Mouse (Mus musculus): Measurements from ENCODE around the gene Rps5. TPM values are rescaled to one million over a fixed set of nuclear protein-coding genes. Genes with fewer than 3 reads are reported as not detected.

The Rps5 gene
- polyA plus RNA-seq (2017; shearing (Covaris generic)): 1,099 TPM

DNA sequence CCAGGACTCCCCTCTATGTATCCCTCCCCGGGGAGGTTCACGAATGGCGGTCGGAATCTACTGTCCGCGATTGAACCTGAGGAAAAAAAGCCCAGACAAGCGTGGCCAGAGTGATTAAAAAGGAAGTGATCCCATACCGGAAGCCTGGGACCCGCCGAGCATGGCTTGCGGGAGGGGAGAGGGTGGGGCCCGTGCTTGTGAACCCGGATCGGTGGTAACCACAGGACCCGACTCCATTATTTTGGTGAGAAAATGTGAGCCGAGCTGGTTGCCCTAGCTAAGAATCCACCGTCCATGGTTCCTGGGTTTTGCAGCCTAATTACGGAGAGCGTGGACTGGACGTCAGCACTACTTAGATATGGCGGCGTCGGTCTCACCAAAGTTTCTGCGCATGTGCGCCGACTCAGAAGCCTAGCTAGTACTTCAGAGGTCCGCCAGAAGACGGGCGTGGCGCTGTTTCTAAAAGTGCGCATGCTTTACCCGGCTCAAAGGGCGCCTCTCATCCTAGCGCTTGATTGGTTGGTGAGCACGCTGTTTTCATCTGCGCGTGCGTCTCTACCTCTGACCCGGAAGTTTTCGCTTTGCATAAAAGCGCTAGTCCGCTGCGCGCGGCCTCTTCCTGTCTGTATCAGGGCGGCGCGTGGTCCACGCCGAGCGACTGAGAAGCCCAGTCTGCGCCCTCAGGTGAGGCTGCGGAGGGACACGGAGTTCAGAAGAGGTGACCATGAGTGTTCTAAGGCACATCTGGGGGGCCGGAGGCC, at the start of gene Rps5:
Gene Rps5, plus strand, starts transcription at position 586 of the 761 bp plus-strand sequence.

DNA sequence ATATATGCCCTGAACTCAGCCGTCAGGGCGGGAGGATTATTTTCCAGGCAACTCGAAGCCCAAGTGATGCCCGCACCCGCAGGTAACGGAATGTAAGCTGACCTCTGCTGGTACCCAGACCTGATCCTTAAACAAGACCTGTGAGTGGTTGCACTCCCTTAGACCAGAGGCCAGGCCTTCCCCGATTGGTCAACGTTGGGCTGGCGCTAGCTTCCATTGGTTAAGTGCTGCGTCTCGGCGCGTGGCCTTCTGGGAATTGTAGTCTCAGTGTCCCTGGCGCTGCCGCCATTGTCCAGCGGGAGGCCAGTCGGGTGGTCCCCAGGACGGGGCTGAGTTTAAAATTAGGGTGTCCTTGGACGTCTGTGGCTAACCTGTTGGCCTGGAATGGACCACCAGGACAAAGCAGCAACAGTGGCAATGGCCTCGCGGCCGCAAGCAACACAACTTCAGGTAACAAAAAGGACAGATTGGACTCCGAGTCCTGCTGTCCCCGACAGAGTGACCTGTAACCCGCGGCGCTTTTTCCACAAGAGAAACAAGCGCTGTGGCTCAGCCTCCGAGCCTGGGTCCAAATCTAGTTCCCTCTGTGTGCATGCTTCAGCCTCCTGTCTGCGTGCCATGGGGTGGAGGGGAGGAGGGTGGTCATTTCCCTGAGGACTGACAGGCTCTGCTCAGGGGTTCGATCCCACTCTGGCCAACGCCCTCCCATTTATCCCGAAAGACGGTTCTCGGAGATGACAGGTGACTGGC, 41.0 kb upstream of the Rps5 start, which contains the start of gene Zfp128:
Gene Zfp128, plus strand, starts transcription at position 267 of the 750 bp plus-strand sequence.

DNA sequence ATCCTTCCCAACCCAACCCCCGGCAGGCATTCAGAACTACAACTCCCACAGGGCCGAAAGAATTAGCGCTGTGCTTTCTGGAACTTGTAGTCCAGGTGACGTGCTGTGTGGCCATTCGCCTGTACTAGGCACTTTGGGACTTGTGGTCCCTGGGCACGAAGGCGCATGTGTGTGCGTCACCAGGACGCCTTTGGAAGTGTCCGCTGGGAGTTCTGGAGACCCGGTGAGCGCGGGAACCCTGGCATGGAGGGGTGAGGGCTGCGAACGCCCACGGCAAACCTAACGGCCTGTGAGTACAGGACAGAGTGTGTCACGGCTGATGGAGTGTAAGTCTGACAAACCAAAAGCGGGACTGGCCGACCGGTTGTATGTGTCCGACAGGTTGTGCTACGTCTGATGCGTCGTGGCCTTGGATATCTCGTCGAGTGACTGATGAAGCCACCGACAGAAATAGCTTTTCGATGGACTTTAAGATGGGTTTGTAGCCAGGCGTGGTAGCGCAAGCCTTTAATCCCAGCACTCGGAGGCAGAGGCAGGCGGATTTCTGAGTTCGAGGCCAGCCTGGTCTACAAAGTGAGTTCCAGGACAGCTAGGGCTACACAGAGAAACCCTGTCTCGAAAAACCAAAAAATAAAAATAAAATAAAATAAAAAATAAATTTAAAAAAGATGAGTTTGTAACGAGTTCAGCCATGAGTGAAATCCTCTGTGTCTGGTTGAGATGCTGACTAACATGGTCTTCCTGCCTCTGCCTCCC, 24.3 kb upstream of the Rps5 start, which contains the start of gene Zscan22:
Gene Zscan22, plus strand, starts transcription at position 161 of the 756 bp plus-strand sequence.

DNA sequence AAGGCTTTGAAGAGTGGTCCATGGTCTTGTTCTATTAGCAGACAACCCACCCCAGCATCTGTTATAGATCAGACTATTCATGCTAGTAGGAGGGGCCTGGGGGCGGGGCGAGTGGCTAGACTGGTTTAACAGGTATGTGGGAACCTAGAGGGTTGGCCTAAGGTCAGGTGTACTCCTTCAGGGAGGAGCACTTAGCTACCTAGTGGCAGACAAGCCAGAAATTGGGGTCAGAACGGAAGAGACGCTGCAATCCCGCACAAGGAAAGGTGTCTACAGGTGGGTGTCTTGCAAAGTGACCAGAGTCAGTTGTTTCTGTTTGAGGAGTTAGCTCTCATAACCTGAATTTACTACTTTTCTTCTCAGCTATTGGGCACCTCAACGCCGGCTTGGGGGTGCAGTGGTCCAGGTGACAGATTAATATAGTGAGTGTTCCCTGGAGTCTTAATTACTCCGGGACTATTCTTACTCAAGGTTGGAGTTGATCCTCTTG, 5.1 kb downstream of the Rps5 start, which contains the start of gene Rnf225:
Gene Rnf225, plus strand, starts transcription at position 226 of the 490 bp plus-strand sequence.

DNA sequence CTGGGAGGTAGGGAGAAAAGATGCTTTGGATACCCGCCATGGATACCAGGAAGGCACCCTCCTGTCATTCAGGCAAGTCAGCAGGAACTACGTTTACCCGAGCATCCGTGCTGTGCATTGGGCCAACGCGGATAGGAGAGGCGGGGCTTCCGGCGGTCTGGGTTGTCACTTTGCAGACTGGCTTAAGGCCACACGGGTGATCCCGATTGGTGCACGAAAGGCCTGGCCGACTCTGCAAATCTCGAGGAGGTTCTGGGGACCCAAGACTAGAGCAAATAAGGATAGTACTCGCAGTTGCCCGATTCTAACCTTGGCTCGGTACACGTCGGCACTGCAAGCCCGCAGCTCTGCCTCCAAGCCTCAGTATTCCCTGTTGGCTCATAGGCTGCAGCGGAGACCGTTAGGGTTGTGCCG, 43.6 kb downstream of the Rps5 start, which contains the start of gene Zfp324:
Gene Zfp324, plus strand, starts transcription at position 161 of the 414 bp plus-strand sequence.

Other genes starting within 250 kb of the Rps5 start
- not detected for gene Vmn2r55, start 237.3 kb upstream of the Rps5 start, polyA plus RNA-seq (2017; shearing (Covaris generic))
- gene Vmn2r56, start 187.3 kb upstream of the Rps5 start, polyA plus RNA-seq (2017; shearing (Covaris generic)): 0.05 TPM
- 1.0 TPM for gene Zscan18, start 118.7 kb upstream of the Rps5 start, polyA plus RNA-seq (2017; shearing (Covaris generic))
- gene Zfp329, start 103.4 kb upstream of the Rps5 start, polyA plus RNA-seq (2017; shearing (Covaris generic)): 17.0 TPM
- gene Zfp110, start 87.5 kb upstream of the Rps5 start, polyA plus RNA-seq (2017; shearing (Covaris generic)): 82.7 TPM
- 4.1 TPM for gene Zfp128, start 41.1 kb upstream of the Rps5 start, polyA plus RNA-seq (2017; shearing (Covaris generic))
- gene Zscan22, start 24.5 kb upstream of the Rps5 start, polyA plus RNA-seq (2017; shearing (Covaris generic)): 15.3 TPM
- not detected for gene Rnf225, start 5.1 kb downstream of the Rps5 start, polyA plus RNA-seq (2017; shearing (Covaris generic))
- 8.2 TPM for gene Zfp324, start 43.5 kb downstream of the Rps5 start, polyA plus RNA-seq (2017; shearing (Covaris generic))
- 11.9 TPM for gene Zfp446, start 55.6 kb downstream of the Rps5 start, polyA plus RNA-seq (2017; shearing (Covaris generic))
- gene Slc27a5, start 75.9 kb downstream of the Rps5 start, polyA plus RNA-seq (2017; shearing (Covaris generic)): not detected
- 32.3 TPM for gene Trim28, start 76.8 kb downstream of the Rps5 start, polyA plus RNA-seq (2017; shearing (Covaris generic))
- 5.5 TPM for gene Zbtb45, start 87.7 kb downstream of the Rps5 start, polyA plus RNA-seq (2017; shearing (Covaris generic))
- gene Chmp2a, start 112.5 kb downstream of the Rps5 start, polyA plus RNA-seq (2017; shearing (Covaris generic)): 276 TPM
- gene Ube2m, start 116.0 kb downstream of the Rps5 start, polyA plus RNA-seq (2017; shearing (Covaris generic)): 10.8 TPM
- gene Mzf1, start 132.5 kb downstream of the Rps5 start, polyA plus RNA-seq (2017; shearing (Covaris generic)): 0.79 TPM
- gene Vmn1r85, start 172.9 kb downstream of the Rps5 start, polyA plus RNA-seq (2017; shearing (Covaris generic)): not detected
- gene Vmn1r86, start 197.6 kb downstream of the Rps5 start, polyA plus RNA-seq (2017; shearing (Covaris generic)): not detected
- not detected for gene Vmn1r87, start 217.9 kb downstream of the Rps5 start, polyA plus RNA-seq (2017; shearing (Covaris generic))
- gene Vmn1r88, start 237.3 kb downstream of the Rps5 start, polyA plus RNA-seq (2017; shearing (Covaris generic)): not detected